Mouse (Mus musculus) mouse embryonic stem cell (cell line): ENCODE results near the gene Insig2.

Experiments used
- in situ Hi-C, 2 experiments: fragments of 300-500 bp; cut with MboI; formaldehyde crosslinking; loops; 1 replicate in 1 of 2; 3 replicates in 1 of 2; pipeline ENCODE4 v1.14.3; 2019 to 2020; ENCODE audit warnings: low sequenced_read_pairs in 2 of 2, low pct_unique_long_range_greater_than_20kb in 1 of 2, mixed read lengths in 1 of 2; ENCODE audit not compliant: unreplicated experiment in 1 of 2

Insig2 gene

GRCm38 (mm10) chr1:121332485-121332884 lies at the start of gene Insig2:
Gene Insig2, minus strand, starts transcription at chr1:121332589.
- in situ Hi-C loops, result no loop called here

DNA sequence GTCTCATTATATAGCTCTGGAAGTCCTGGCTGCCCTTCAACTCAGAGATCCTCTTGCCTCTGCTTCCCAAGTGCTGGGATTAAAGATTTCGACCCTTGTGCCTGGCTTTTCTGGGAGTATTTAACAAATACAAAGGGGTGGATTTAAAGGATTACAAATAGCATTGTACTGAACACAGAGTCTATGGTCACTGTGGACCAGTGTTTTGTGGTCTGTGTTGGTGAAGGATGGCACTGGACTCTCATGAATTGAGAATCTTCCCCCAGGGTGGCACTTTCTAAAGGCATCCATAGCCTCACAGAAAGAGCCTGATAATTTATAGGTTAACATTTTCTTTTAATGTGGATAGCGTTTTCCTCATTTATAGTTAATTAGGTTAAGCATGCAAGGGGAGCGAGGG lies 49.2 kb upstream of the Insig2 start:
- in situ Hi-C loops, result loop anchor here in 1 of 2 experiments (25.0 kb wide), 1 partner anchor 769 kb away; the partner anchor contains the start of gene En1

DNA sequence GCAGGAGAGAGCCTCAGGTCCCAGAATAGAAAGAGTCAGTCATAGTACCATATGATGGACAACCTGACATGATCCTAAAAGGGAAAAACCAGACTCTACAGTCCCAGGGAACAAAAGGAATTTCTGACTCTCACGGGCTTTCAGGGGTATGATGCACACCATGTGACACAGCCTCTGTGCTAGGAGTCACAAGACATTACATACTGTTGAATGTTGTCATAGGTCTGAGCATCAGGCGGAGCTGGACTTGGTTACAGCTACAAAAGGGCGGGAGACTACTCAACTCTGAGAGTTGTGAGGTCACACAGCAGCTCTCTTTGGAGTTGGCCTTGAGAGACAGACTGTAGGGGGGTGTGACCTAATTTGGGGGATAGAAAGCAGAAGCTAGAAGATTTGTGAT lies 47.6 kb upstream of the Insig2 start:
- in situ Hi-C loops, result loop anchor here in 1 of 2 experiments (25.0 kb wide), 1 partner anchor 768 kb away; the partner anchor contains the start of gene En1

- in situ Hi-C loops, result loop anchor here in 1 of 2 experiments (25.0 kb wide), 1 partner anchor 766 kb away; the partner anchor contains the start of gene En1
These were observed 45.5 kb upstream of the Insig2 start for GRCm38 (mm10) chr1:121377901-121378300.

DNA sequence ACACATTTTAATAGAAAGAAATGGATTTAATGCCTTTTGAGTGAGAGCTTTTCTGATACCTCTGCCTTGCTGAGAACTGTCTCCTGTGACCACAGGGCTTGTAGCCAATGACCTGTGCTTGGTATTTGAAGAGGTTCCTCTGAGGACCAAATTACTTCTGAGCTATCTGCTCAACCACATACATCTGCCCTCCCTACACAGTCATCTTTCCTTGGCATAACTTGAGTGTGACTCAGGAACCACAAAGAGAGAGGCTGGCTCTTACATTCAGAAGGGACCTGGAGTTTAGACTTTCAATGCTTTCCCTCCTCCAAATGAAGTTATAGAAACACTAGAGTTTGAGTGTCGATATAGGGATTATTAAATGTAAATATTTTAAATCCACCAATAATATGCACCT lies 45.0 kb upstream of the Insig2 start:
- in situ Hi-C loops, result loop anchor here in 1 of 2 experiments (25.0 kb wide), 1 partner anchor 765 kb away; the partner anchor contains the start of gene En1

DNA sequence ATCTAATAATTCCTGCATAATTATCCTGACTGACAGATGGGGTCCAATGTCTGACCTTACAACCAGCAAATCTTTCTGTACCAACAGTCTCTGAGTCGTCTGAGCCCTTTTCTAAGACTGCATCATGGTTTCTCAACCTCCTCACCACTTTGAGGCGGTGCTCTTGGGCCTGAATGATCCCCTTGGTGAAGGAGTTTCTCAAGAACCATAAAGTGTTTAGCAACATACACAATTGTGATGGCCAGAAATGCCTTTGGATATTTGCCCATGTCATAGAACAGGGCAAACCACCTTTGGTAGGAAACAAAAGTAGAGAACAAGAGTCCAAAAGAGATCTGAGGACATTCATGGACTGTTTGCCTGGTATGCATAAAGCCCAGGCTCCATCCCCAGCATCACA lies 41.2 kb upstream of the Insig2 start:
- in situ Hi-C loops, result no loop called here

GRCm38 (mm10) chr1:121372656-121373055 lies 40.3 kb upstream of the Insig2 start:
- in situ Hi-C loops, result no loop called here

- in situ Hi-C loops, result no loop called here
These were observed 39.1 kb upstream of the Insig2 start for GRCm38 (mm10) chr1:121371449-121371848.

- in situ Hi-C loops, result no loop called here
These were observed 34.9 kb upstream of the Insig2 start for GRCm38 (mm10) chr1:121367257-121367656.

DNA sequence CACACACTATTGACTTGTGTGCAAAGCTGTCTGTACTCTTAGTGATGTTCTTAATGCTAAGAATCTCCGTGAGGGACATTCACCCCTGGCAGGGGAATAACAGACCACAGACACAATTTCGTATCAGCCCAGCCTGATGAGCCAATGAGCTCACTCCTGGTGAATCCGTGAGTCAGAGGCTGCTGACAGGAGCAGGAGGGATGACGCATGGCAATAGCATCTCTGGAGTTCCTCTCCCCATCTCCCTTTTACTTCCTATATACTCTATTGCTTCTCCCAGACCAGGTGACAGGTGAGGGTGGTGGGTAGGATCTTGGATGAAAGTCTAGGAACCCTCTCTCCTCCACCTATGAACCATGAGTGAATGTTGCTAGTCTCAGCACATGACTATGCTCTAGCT lies 28.2 kb upstream of the Insig2 start:
- in situ Hi-C loops, result no loop called here

DNA sequence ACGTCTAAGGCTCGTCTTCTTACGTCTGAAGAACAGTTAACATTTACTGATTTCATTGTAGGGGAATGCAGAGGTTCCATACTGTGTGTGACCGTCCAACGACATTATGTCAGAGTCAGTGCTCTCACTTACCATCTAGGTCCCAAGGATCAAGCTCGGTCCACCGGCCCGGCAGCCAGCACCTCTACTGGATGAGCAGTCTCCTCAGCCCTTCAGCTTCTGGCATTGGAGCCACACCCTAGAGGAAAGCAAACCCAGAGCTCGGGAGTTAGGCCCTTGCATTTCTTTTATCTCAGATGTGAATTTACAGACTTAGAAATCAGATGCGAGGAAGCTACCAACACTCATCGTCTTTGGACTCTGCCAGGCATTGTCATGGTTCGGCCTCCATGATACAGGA lies 27.3 kb upstream of the Insig2 start:
- in situ Hi-C loops, result no loop called here

DNA sequence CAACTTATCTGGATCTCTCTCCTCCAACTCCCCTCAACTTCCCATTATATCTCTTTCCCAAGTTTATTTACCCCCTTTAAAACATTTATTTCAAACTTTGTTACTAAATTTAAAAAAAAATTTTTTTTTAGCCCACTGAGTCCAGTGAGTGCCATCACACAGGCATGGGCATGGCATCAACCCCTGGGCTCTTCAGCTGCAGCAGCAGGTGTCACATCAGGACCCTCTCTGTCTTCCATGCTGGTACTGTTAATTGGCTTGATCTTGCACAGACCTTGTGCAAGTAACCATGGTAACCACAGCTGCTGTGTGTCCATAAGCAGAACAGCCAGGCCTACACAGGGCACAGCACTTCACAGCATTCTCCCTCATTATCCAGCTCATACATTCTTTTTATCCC lies 21.4 kb upstream of the Insig2 start:
- in situ Hi-C loops, result no loop called here

GRCm38 (mm10) chr1:121351037-121351436 lies 18.6 kb upstream of the Insig2 start:
- in situ Hi-C loops, result no loop called here

DNA sequence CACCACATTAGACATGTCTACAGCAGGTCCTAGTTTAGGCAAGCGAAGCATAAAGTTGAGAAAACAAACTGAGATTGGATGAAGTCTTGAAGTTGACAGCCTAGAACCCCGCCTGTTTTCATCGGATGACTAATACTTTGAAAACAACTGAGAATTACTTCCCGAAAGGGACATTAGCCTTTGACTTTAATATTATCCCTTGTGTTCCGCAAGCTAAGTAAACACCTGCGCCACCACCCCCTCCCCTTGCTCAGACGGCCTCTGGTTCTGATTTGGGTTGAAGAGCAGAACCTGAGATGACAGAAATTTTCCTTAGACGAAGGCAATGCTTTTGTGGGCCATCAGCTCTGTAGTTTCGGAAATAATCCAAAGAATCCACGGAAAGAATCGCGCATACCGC lies 18.2 kb upstream of the Insig2 start:
- in situ Hi-C loops, result no loop called here

DNA sequence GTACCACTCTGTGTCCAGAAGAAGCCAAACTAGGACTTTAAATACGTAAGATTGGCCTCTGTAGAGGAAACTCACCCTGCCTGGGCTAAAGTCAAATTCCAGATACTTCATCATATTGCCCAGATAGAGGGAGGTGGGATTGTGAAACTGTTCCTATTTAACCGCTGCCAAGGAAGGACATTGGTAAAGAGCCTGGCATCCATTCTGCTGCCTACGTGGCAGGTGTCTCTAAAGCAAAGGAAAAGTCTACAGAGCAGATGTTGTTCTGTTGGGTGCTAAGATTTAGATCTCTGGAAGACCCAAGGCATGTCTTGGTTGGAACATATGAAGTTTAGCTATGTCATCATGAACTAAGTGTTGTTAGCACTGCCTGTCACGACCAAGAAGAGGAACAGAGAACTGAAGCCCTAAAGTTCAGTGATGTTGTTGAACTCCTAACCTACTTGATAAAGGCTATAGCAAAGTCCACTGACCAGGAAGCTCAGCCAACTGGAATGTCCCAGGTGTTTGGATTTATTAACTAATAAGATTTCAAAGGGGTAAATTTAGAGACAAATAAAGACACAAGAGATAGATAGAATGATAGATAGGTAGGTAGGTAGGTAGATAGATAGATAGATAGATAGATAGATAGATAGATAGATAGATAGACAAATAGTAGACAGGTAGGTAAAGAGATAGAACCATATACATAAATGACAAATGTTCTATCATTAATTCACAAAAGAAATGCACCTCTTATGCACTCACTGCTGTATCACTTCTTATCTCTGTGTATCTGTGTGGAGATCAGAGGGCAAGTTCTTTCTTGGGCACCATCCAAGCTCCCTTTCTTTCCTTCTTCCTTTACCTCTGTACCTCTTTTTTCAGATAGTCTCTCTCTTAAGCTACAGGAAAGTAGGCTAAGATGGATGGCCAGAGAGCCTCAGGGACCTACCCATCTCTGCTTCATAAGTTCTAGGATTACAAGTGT lies 16.8 kb upstream of the Insig2 start:
- in situ Hi-C loops, result no loop called here

DNA sequence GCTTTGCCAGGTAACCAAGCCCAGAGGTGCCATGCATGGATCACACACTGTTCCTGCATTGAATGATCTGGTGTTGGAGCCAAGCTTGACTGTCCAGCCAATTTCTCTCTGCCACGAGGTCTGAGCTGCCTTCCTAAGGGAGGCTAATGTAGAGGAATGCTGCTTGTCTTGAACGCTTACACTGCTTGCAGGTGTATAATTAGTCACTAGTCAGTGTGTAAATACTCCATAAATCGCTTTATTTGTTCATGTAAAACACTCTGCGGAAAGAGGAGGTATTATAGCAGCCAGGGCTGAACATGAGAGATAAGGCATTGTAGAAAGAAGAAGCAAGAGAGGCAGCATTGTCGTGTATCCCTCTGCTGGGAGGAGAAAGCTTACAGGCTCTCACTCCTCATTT lies 11.6 kb upstream of the Insig2 start:
- in situ Hi-C loops, result no loop called here

DNA sequence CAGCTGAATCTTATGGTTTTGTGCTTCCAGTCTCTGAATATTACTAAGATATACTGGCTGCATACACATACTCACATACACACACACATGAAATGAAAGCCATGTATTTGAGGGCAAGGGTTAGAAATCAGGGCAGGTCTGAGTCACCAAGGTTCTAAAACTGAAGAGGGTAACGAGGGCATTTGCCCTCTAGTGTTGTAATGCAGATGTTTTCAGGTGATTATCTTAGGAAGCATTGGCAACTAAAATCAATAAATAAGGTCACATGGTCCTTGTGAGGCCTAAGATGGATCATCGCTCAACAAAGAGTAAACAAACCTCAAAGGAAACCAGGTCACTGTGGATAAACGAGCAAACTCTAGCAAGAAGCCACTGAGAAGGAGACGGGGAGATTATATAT lies 3.4 kb upstream of the Insig2 start:
- in situ Hi-C loops, result no loop called here

- in situ Hi-C loops, result no loop called here
These were observed 1.8 kb upstream of the Insig2 start for GRCm38 (mm10) chr1:121333986-121334703.

- in situ Hi-C loops, result no loop called here
These were observed 1.8 kb downstream of the Insig2 start for GRCm38 (mm10) chr1:121330621-121331020.
